Mouse (Mus musculus) MEL (cell line): Measurements from ENCODE around the gene Ttc3. TPM values are rescaled to one million over a fixed set of nuclear protein-coding genes. Genes with fewer than 3 reads are reported as not detected.

Source experiments
- DNase-seq: peaks from one replicate; pipeline ENCODE4 v3.0.0; 2011; ENCODE audit warnings: low read depth, low spot score
- H3K27ac ChIP-seq: 2 replicates; pipeline ENCODE4 v1.5.1; 2012; ENCODE audit warnings: low read depth, mild to moderate bottlenecking, control low read depth, low read length, moderate library complexity; ENCODE audit not compliant: control insufficient read depth
- H3K27me3 ChIP-seq, 2 experiments: fragments of 150-350 bp in 1 of 2; sonication (generic) in 1 of 2; 2 replicates each; pipeline ENCODE4 v1.6.1; 2012; ENCODE audit warnings: low read length in 2 of 2, mild to moderate bottlenecking in 2 of 2, improper control_type of control experiment in 1 of 2, moderate library complexity in 1 of 2; ENCODE audit not compliant: insufficient read depth in 2 of 2, control insufficient read depth in 1 of 2
- H3K36me3 ChIP-seq, 2 experiments: 2 replicates each; pipeline ENCODE4 v1.6.1; 2012 to 2014; ENCODE audit warnings: low read length in 2 of 2, improper control_type of control experiment in 1 of 2, inconsistent platforms in 1 of 2, mild to moderate bottlenecking in 1 of 2; ENCODE audit not compliant: insufficient read depth in 2 of 2, control insufficient read depth in 1 of 2
- H3K4me1 ChIP-seq, 2 experiments: fragments of 150-350 bp in 1 of 2; sonication (generic) in 1 of 2; 2 replicates each; pipeline ENCODE4 v1.6.1; 2012; ENCODE audit warnings: low read length in 2 of 2, improper control_type of control experiment in 1 of 2, mild to moderate bottlenecking in 1 of 2; ENCODE audit not compliant: insufficient read depth in 2 of 2, control insufficient read depth in 1 of 2
- H3K4me3 ChIP-seq, 2 experiments: fragments of 150-350 bp in 1 of 2; sonication (generic) in 1 of 2; 2 replicates each; pipeline ENCODE4 v1.5.1; 2012; ENCODE audit warnings: low read depth in 2 of 2, low read length in 2 of 2, mild to moderate bottlenecking in 2 of 2, moderate library complexity in 2 of 2, control low read depth in 1 of 2, improper control_type of control experiment in 1 of 2; ENCODE audit not compliant: control insufficient read depth in 1 of 2, insufficient read depth in 1 of 2
- H3K79me2 ChIP-seq: 2 replicates; pipeline ENCODE4 v1.6.1; 2012; ENCODE audit warnings: mild to moderate bottlenecking, low read length, moderate library complexity; ENCODE audit not compliant: control insufficient read depth, poor library complexity, insufficient read depth
- H3K9ac ChIP-seq: 2 replicates; pipeline ENCODE4 v1.6.1; 2012; ENCODE audit warnings: low read depth, mild to moderate bottlenecking, control low read depth, low read length, moderate library complexity; ENCODE audit not compliant: control insufficient read depth, poor library complexity, severe bottlenecking
- H3K9me3 ChIP-seq: fragments of 150-350 bp; sonication (generic); replicated peaks from 2 replicates; pipeline ENCODE4 v1.6.1; 2012; ENCODE audit warnings: mild to moderate bottlenecking, low read length, improper control_type of control experiment, moderate library complexity; ENCODE audit not compliant: insufficient read depth
- BHLHE40 ChIP-seq: IDR thresholded peaks from 2 replicates; pipeline ENCODE4 v1.6.1; 2012; ENCODE audit warnings: low read depth, mild to moderate bottlenecking, inconsistent platforms, low read length, improper control_type of control experiment, borderline replicate concordance
- CHD1 ChIP-seq: IDR thresholded peaks from 2 replicates; pipeline ENCODE4 v1.6.1; 2012; ENCODE audit warnings: low read depth, mild to moderate bottlenecking, inconsistent platforms, low read length, improper control_type of control experiment
- CHD2 ChIP-seq: IDR thresholded peaks from 2 replicates; pipeline ENCODE4 v1.6.1; 2011; ENCODE audit warnings: low read length, improper control_type of control experiment
- ETS1 ChIP-seq: IDR thresholded peaks from 2 replicates; pipeline ENCODE4 v1.6.1; 2012; ENCODE audit warnings: low read depth, mild to moderate bottlenecking, inconsistent platforms, low read length, improper control_type of control experiment, moderate library complexity
- GABPA ChIP-seq: IDR thresholded peaks from 2 replicates; pipeline ENCODE4 v1.6.1; 2012; ENCODE audit warnings: low read depth, mild to moderate bottlenecking, inconsistent platforms, low read length, improper control_type of control experiment, moderate library complexity
- JUND ChIP-seq: IDR thresholded peaks from 2 replicates; pipeline ENCODE4 v1.6.1; 2011; ENCODE audit warnings: low read depth, mild to moderate bottlenecking, improper control_type of control experiment, low read length
- KAT2A ChIP-seq: conservative IDR thresholded peaks from 2 replicates; pipeline ENCODE4 v1.6.1; 2012; ENCODE audit warnings: low read depth, low read length, improper control_type of control experiment, inconsistent platforms
- MAX ChIP-seq: IDR thresholded peaks from 2 replicates; pipeline ENCODE4 v1.6.1; 2011; ENCODE audit warnings: low read length, improper control_type of control experiment
- MAZ ChIP-seq: IDR thresholded peaks from 2 replicates; pipeline ENCODE4 v1.6.1; 2012; ENCODE audit warnings: low read depth, mild to moderate bottlenecking, inconsistent platforms, low read length, improper control_type of control experiment
- MYB ChIP-seq: IDR thresholded peaks from 2 replicates; pipeline ENCODE4 v1.6.1; 2011; ENCODE audit warnings: mild to moderate bottlenecking, low read depth, low read length, improper control_type of control experiment
- NELFE ChIP-seq: IDR thresholded peaks from 2 replicates; pipeline ENCODE4 v1.6.1; 2011; ENCODE audit warnings: low read depth, low read length, improper control_type of control experiment
- POLR2A ChIP-seq, 2 experiments: IDR thresholded peaks; 2 replicates each; pipeline ENCODE4 v1.6.1; 2011 to 2012; ENCODE audit warnings: low read length in 2 of 2, mild to moderate bottlenecking in 2 of 2, control low read depth in 1 of 2, improper control_type of control experiment in 1 of 2, low read depth in 1 of 2, moderate library complexity in 1 of 2; ENCODE audit not compliant: control insufficient read depth in 1 of 2, insufficient read depth in 1 of 2, poor library complexity in 1 of 2
- POLR2AphosphoS5 ChIP-seq: IDR thresholded peaks from 2 replicates; pipeline ENCODE4 v1.6.1; 2012; ENCODE audit warnings: low read depth, borderline replicate concordance, mild to moderate bottlenecking, inconsistent platforms, low read length, moderate library complexity, mixed read lengths
- RAD21 ChIP-seq: IDR thresholded peaks from 2 replicates; pipeline ENCODE4 v1.6.1; 2011; ENCODE audit warnings: mild to moderate bottlenecking, low read depth, low read length, improper control_type of control experiment
- TAL1 ChIP-seq: IDR thresholded peaks from 2 replicates; pipeline ENCODE4 v1.6.1; 2012; ENCODE audit warnings: mild to moderate bottlenecking, inconsistent platforms, low read length, moderate library complexity, mixed read lengths
- UBTF ChIP-seq: IDR thresholded peaks from 2 replicates; pipeline ENCODE4 v1.6.1; 2012; ENCODE audit warnings: low read depth, mild to moderate bottlenecking, inconsistent platforms, low read length, improper control_type of control experiment, moderate library complexity, borderline replicate concordance; ENCODE audit not compliant: insufficient read depth
- USF1 ChIP-seq: IDR thresholded peaks from 2 replicates; pipeline ENCODE4 v1.6.1; 2014; ENCODE audit warnings: low read depth, mild to moderate bottlenecking, inconsistent platforms, low read length, improper control_type of control experiment, moderate library complexity
- ZC3H11A ChIP-seq: IDR thresholded peaks from 2 replicates; pipeline ENCODE4 v1.6.1; 2012; ENCODE audit warnings: low read depth, mild to moderate bottlenecking, inconsistent platforms, low read length, improper control_type of control experiment
- ZKSCAN1 ChIP-seq: IDR thresholded peaks from 2 replicates; pipeline ENCODE4 v1.6.1; 2012; ENCODE audit warnings: low read depth, mild to moderate bottlenecking, inconsistent platforms, low read length, improper control_type of control experiment, moderate library complexity
- ZMIZ1 ChIP-seq: IDR thresholded peaks from 2 replicates; pipeline ENCODE4 v1.6.1; 2012; ENCODE audit warnings: low read depth, mild to moderate bottlenecking, inconsistent platforms, low read length, improper control_type of control experiment, moderate library complexity
- ZNF384 ChIP-seq: IDR thresholded peaks from 2 replicates; pipeline ENCODE4 v1.6.1; 2012; ENCODE audit warnings: low read depth, mild to moderate bottlenecking, inconsistent platforms, low read length, improper control_type of control experiment
- polyA plus RNA-seq, 2 experiments: library from polyadenylated mRNA; stranded (reverse) in 1 of 2; unstranded in 1 of 2; fragments of >175 nt in 1 of 2; fragments of >200 nt in 1 of 2; gene quantifications; 2 replicates each; pipeline versions ENCODE4 v1.2.1 to v1.2.4; 2012; ENCODE audit warnings: low replicate concordance in 2 of 2, low read depth in 1 of 2; ENCODE audit not compliant: insufficient read length in 2 of 2, insufficient read depth in 1 of 2, missing spikeins in 1 of 2
- total RNA-seq: library from RNA; depleted of rRNA; stranded (reverse); fragments of 300-350 nt; gene quantifications from 2 replicates; pipeline ENCODE4 v1.2.3, GENCODE M21; 2012

Gene Ttc3
- total and polyA plus RNA-seq, 3 experiments: 46.4 to 352 (median 47.5) TPM

- H3K27ac ChIP-seq: no peak overlapping the region
- no peak overlapping the region for H3K4me3 ChIP-seq
- peaks cover 0 to 6% of the 10 kb centered on the region in 2 experiments; a peak in 2 of 4 replicates for H3K36me3 ChIP-seq
- no peak for TF ChIP-seq POLR2A (IDR thresholded peaks at IDR 0.05; ENCODE audit: control insufficient read depth in 1 of 2, insufficient read depth in 1 of 2, low read depth in 1 of 2, low read length in 2 of 2, poor library complexity in 1 of 2)
- no peak for TF ChIP-seq ETS1
- TF ChIP-seq ZMIZ1: no peak
- no peak for TF ChIP-seq CHD2
- no peak for TF ChIP-seq JUND
- TF ChIP-seq NELFE: no peak
- TF ChIP-seq POLR2AphosphoS5: no peak
- TF ChIP-seq UBTF: no peak
- no peak for TF ChIP-seq MAX
- no peak for TF ChIP-seq TAL1
- TF ChIP-seq CHD1: no peak
- TF ChIP-seq BHLHE40: no peak
- TF ChIP-seq MAZ: no peak
- H3K79me2 ChIP-seq: no peaks in the 10 kb centered on the region
- H3K4me1 ChIP-seq: peaks cover 0 to 12% of the 10 kb centered on the region in 2 experiments; a peak in 2 of 4 replicates
- H3K9ac ChIP-seq: no peak overlapping the region
- H3K9me3 ChIP-seq: no peaks in the 10 kb centered on the region
- H3K27me3 ChIP-seq: peaks cover 0 to 2% of the 10 kb centered on the region in 2 experiments; a peak in 1 of 4 replicates
- peak; percentile 62 for DNase-seq
Measured at GRCm38 (mm10) chr16:94354450-94354849, 16.0 kb upstream of the Ttc3 start.

- H3K9ac ChIP-seq: no peak overlapping the region
- peaks cover 0 to 6% of the 10 kb centered on the region in 2 experiments; a peak in 2 of 4 replicates for H3K36me3 ChIP-seq
- H3K79me2 ChIP-seq: no peaks in the 10 kb centered on the region
- no peaks in the 10 kb centered on the region for H3K9me3 ChIP-seq
- peaks cover 0 to 12% of the 10 kb centered on the region in 2 experiments; a peak in 2 of 4 replicates for H3K4me1 ChIP-seq
- H3K4me3 ChIP-seq: no peak overlapping the region
- DNase-seq: no peak
- TF ChIP-seq RAD21 (no peak), USF1 (no peak), MYB (no peak), ZNF384 (no peak), BHLHE40 (no peak), ZKSCAN1 (no peak), ZC3H11A (no peak), GABPA (no peak), CHD1 (no peak), ETS1 (no peak), KAT2A (no peak)
- H3K27ac ChIP-seq: no peak overlapping the region
- no peaks in the 10 kb centered on the region; a peak in 1 of 4 replicates for H3K27me3 ChIP-seq
Measured at GRCm38 (mm10) chr16:94356046-94356445, 14.4 kb upstream of the Ttc3 start.
